Mouse (Mus musculus): ENCODE measurements around the gene Prpf38b.

DNA sequence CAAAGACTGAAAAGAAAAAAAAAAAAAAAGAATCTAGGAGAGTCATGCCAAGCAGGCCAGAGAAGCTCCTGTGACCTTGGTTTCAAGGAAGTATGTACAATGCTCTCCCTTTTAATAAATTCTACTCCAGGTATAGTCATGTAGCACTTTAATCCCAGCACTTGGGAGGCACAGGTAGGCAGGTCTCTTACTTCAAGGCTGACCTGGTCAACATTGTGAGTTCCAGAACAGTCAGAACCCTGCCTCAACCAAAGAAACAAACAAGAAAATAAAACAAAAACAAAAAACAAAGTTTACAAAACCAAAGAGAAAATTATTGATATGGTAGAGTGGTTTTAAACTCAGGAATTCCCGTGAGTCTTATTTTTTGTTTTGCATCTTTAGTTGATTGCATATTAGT lies 21.6 kb downstream of the Prpf38b start, which contains the start of gene Fndc7:
- TF ChIP-seq CTCF (IDR thresholded peaks at IDR 0.05; ENCODE audit: low read depth, low read length) (no peak), POLR2A (IDR thresholded peaks at IDR 0.05; ENCODE audit: borderline replicate concordance, low read depth, low read length) (no peak)

Measured in bone marrow macrophage, adult 2 months (primary cell).